Mouse (Mus musculus): ENCODE results near the gene Gm21693. TPM values are rescaled to one million over a fixed set of nuclear protein-coding genes. Genes with fewer than 3 reads are reported as not detected.
"Not testable (repeated sequence)": the region's sequence is repeated elsewhere in the genome, so short reads cannot be mapped to it uniquely, and the experiment has no call there.

Gene Gm21693
- total RNA-seq (2021): not detected
- long read RNA-seq, experiment 1: 0 reads
- long read RNA-seq, experiment 2: 0 reads

DNA sequence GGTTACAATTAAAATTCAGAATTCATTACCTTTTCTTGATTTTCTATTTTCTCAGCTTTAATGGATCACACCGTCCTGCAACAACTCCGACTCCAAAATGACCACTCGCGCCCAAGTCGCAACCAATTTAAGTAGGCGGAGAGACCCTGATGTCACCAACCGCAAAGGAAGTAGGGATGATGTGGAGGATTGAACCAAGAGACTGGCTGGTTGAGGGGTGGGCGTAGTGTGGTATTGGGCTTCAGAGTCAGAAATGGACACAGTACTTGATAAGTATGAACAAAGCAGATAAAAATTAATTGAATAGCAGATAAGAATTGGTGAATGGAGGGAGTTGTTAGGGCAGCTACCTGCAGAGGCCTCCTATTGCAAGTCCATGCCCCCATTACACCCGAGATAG, at the start of gene Gm21693:
Gene Gm21693 (minus strand): TSS at position 101 of the 400 bp plus-strand sequence.
- DNase-seq; intact Hi-C loops (cut with DNase I): not testable (repeated sequence)

DNA sequence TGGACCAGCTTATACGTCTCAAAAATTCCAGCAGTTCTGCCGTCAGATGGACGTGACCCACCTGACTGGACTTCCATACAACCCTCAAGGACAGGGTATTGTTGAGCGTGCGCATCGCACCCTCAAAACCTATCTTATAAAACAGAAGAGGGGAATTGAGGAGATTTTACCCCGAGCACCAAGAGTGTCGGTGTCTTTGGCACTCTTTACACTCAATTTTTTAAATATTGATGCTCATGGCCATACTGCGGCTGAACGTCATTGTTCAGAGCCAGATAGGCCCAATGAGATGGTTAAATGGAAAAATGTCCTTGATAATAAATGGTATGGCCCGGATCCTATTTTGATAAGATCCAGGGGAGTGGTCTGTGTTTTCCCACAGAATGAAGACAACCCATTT, 4.5 kb downstream of the Gm21693 start:
- intact Hi-C loops (cut with DNase I); DNase-seq: not testable (repeated sequence)

DNA sequence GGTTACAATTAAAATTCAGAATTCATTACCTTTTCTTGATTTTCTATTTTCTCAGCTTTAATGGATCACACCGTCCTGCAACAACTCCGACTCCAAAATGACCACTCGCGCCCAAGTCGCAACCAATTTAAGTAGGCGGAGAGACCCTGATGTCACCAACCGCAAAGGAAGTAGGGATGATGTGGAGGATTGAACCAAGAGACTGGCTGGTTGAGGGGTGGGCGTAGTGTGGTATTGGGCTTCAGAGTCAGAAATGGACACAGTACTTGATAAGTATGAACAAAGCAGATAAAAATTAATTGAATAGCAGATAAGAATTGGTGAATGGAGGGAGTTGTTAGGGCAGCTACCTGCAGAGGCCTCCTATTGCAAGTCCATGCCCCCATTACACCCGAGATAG, 38.8 kb downstream of the Gm21693 start, which contains the start of gene Gm21677:
Gene Gm21677 (minus strand): TSS at position 101 of the 400 bp plus-strand sequence.
- DNase-seq; intact Hi-C loops (cut with DNase I): not testable (repeated sequence)

Other genes with a start within 250 kb of the Gm21693 start
- not detected for gene Gm21677, start 38.9 kb downstream of the Gm21693 start, total RNA-seq (2021)
- gene Gm21704, start 64.8 kb upstream of the Gm21693 start, total RNA-seq (2021): not detected
- gene Gm21708, start 64.8 kb upstream of the Gm21693 start, total RNA-seq (2021): not detected

Measured in heart, postnatal 14 days (tissue).